Mouse (Mus musculus) MEL (cell line): ENCODE results near the gene Cdca4. TPM values are rescaled to one million over a fixed set of nuclear protein-coding genes. Genes with fewer than 3 reads are reported as not detected.

Experiments used
- DNase-seq: peaks from one replicate; pipeline ENCODE4 v3.0.0; 2011; ENCODE audit warnings: low read depth, low spot score
- H3K27ac ChIP-seq: 2 replicates; pipeline ENCODE4 v1.5.1; 2012; ENCODE audit warnings: low read depth, mild to moderate bottlenecking, control low read depth, low read length, moderate library complexity; ENCODE audit not compliant: control insufficient read depth
- H3K27me3 ChIP-seq, 2 experiments: fragments of 150-350 bp in 1 of 2; sonication (generic) in 1 of 2; 2 replicates each; pipeline ENCODE4 v1.6.1; 2012; ENCODE audit warnings: low read length in 2 of 2, mild to moderate bottlenecking in 2 of 2, improper control_type of control experiment in 1 of 2, moderate library complexity in 1 of 2; ENCODE audit not compliant: insufficient read depth in 2 of 2, control insufficient read depth in 1 of 2
- H3K36me3 ChIP-seq, 2 experiments: 2 replicates each; pipeline ENCODE4 v1.6.1; 2012 to 2014; ENCODE audit warnings: low read length in 2 of 2, improper control_type of control experiment in 1 of 2, inconsistent platforms in 1 of 2, mild to moderate bottlenecking in 1 of 2; ENCODE audit not compliant: insufficient read depth in 2 of 2, control insufficient read depth in 1 of 2
- H3K4me1 ChIP-seq, 2 experiments: fragments of 150-350 bp in 1 of 2; sonication (generic) in 1 of 2; 2 replicates each; pipeline ENCODE4 v1.6.1; 2012; ENCODE audit warnings: low read length in 2 of 2, improper control_type of control experiment in 1 of 2, mild to moderate bottlenecking in 1 of 2; ENCODE audit not compliant: insufficient read depth in 2 of 2, control insufficient read depth in 1 of 2
- H3K4me3 ChIP-seq, 2 experiments: fragments of 150-350 bp in 1 of 2; sonication (generic) in 1 of 2; 2 replicates each; pipeline ENCODE4 v1.5.1; 2012; ENCODE audit warnings: low read depth in 2 of 2, low read length in 2 of 2, mild to moderate bottlenecking in 2 of 2, moderate library complexity in 2 of 2, control low read depth in 1 of 2, improper control_type of control experiment in 1 of 2; ENCODE audit not compliant: control insufficient read depth in 1 of 2, insufficient read depth in 1 of 2
- H3K79me2 ChIP-seq: 2 replicates; pipeline ENCODE4 v1.6.1; 2012; ENCODE audit warnings: mild to moderate bottlenecking, low read length, moderate library complexity; ENCODE audit not compliant: control insufficient read depth, poor library complexity, insufficient read depth
- H3K9ac ChIP-seq: 2 replicates; pipeline ENCODE4 v1.6.1; 2012; ENCODE audit warnings: low read depth, mild to moderate bottlenecking, control low read depth, low read length, moderate library complexity; ENCODE audit not compliant: control insufficient read depth, poor library complexity, severe bottlenecking
- H3K9me3 ChIP-seq: fragments of 150-350 bp; sonication (generic); replicated peaks from 2 replicates; pipeline ENCODE4 v1.6.1; 2012; ENCODE audit warnings: mild to moderate bottlenecking, low read length, improper control_type of control experiment, moderate library complexity; ENCODE audit not compliant: insufficient read depth
- BHLHE40 ChIP-seq: IDR thresholded peaks from 2 replicates; pipeline ENCODE4 v1.6.1; 2012; ENCODE audit warnings: low read depth, mild to moderate bottlenecking, inconsistent platforms, low read length, improper control_type of control experiment, borderline replicate concordance
- CHD1 ChIP-seq: IDR thresholded peaks from 2 replicates; pipeline ENCODE4 v1.6.1; 2012; ENCODE audit warnings: low read depth, mild to moderate bottlenecking, inconsistent platforms, low read length, improper control_type of control experiment
- CHD2 ChIP-seq: IDR thresholded peaks from 2 replicates; pipeline ENCODE4 v1.6.1; 2011; ENCODE audit warnings: low read length, improper control_type of control experiment
- CTCF ChIP-seq, 3 experiments: IDR thresholded peaks in 2 of 3; conservative IDR thresholded peaks in 1 of 3; 2 replicates each; pipeline ENCODE4 v1.5.1; 2011 to 2012; ENCODE audit warnings: low read length in 3 of 3, low read depth in 2 of 3, mild to moderate bottlenecking in 2 of 3, improper control_type of control experiment in 1 of 3, inconsistent platforms in 1 of 3, mixed read lengths in 1 of 3, moderate library complexity in 1 of 3; ENCODE audit not compliant: control insufficient read depth in 1 of 3, insufficient read depth in 1 of 3, poor library complexity in 1 of 3, severe bottlenecking in 1 of 3
- E2F4 ChIP-seq: IDR thresholded peaks from 2 replicates; pipeline ENCODE4 v1.6.1; 2011; ENCODE audit warnings: low read depth, low read length, improper control_type of control experiment, borderline replicate concordance
- ELF1 ChIP-seq: IDR thresholded peaks from 2 replicates; pipeline ENCODE4 v1.6.1; 2014; ENCODE audit warnings: low read depth, mild to moderate bottlenecking, inconsistent platforms, low read length, improper control_type of control experiment, moderate library complexity
- EP300 ChIP-seq, 2 experiments: IDR thresholded peaks; 2 replicates each; pipeline ENCODE4 v1.6.1; 2011; ENCODE audit warnings: improper control_type of control experiment in 2 of 2, low read length in 2 of 2, low read depth in 1 of 2, mild to moderate bottlenecking in 1 of 2
- ETS1 ChIP-seq: IDR thresholded peaks from 2 replicates; pipeline ENCODE4 v1.6.1; 2012; ENCODE audit warnings: low read depth, mild to moderate bottlenecking, inconsistent platforms, low read length, improper control_type of control experiment, moderate library complexity
- GABPA ChIP-seq: IDR thresholded peaks from 2 replicates; pipeline ENCODE4 v1.6.1; 2012; ENCODE audit warnings: low read depth, mild to moderate bottlenecking, inconsistent platforms, low read length, improper control_type of control experiment, moderate library complexity
- GATA1 ChIP-seq: IDR thresholded peaks from 2 replicates; pipeline ENCODE4 v1.6.1; 2011; ENCODE audit warnings: low read depth, low read length, improper control_type of control experiment
- HCFC1 ChIP-seq: IDR thresholded peaks from 2 replicates; pipeline ENCODE4 v1.6.1; 2012; ENCODE audit warnings: low read depth, mild to moderate bottlenecking, inconsistent platforms, low read length, improper control_type of control experiment, moderate library complexity
- KAT2A ChIP-seq: conservative IDR thresholded peaks from 2 replicates; pipeline ENCODE4 v1.6.1; 2012; ENCODE audit warnings: low read depth, low read length, improper control_type of control experiment, inconsistent platforms
- MAFK ChIP-seq: IDR thresholded peaks from 2 replicates; pipeline ENCODE4 v1.6.1; 2011; ENCODE audit warnings: low read depth, mild to moderate bottlenecking, low read length, improper control_type of control experiment, borderline replicate concordance
- MAX ChIP-seq: IDR thresholded peaks from 2 replicates; pipeline ENCODE4 v1.6.1; 2011; ENCODE audit warnings: low read length, improper control_type of control experiment
- MAZ ChIP-seq: IDR thresholded peaks from 2 replicates; pipeline ENCODE4 v1.6.1; 2012; ENCODE audit warnings: low read depth, mild to moderate bottlenecking, inconsistent platforms, low read length, improper control_type of control experiment
- MEF2A ChIP-seq: IDR thresholded peaks from 2 replicates; pipeline ENCODE4 v1.6.1; 2014; ENCODE audit warnings: low read depth, mild to moderate bottlenecking, inconsistent platforms, low read length, improper control_type of control experiment; ENCODE audit not compliant: poor library complexity, insufficient replicate concordance, severe bottlenecking; ENCODE audit errors: extremely low read depth
- MXI1 ChIP-seq: IDR thresholded peaks from 2 replicates; pipeline ENCODE4 v1.6.1; 2011; ENCODE audit warnings: mild to moderate bottlenecking, low read depth, low read length, improper control_type of control experiment
- MYB ChIP-seq: IDR thresholded peaks from 2 replicates; pipeline ENCODE4 v1.6.1; 2011; ENCODE audit warnings: mild to moderate bottlenecking, low read depth, low read length, improper control_type of control experiment
- MYC ChIP-seq: IDR thresholded peaks from 2 replicates; pipeline ENCODE4 v1.6.1; 2011; ENCODE audit warnings: low read depth, mild to moderate bottlenecking, low read length, improper control_type of control experiment, moderate library complexity
- NRF1 ChIP-seq: IDR thresholded peaks from 2 replicates; pipeline ENCODE4 v1.6.1; 2014; ENCODE audit warnings: low read depth, mild to moderate bottlenecking, inconsistent platforms, low read length, improper control_type of control experiment, moderate library complexity; ENCODE audit not compliant: poor library complexity, insufficient read depth, severe bottlenecking
- POLR2A ChIP-seq, 2 experiments: IDR thresholded peaks; 2 replicates each; pipeline ENCODE4 v1.6.1; 2011 to 2012; ENCODE audit warnings: low read length in 2 of 2, mild to moderate bottlenecking in 2 of 2, control low read depth in 1 of 2, improper control_type of control experiment in 1 of 2, low read depth in 1 of 2, moderate library complexity in 1 of 2; ENCODE audit not compliant: control insufficient read depth in 1 of 2, insufficient read depth in 1 of 2, poor library complexity in 1 of 2
- POLR2AphosphoS2 ChIP-seq: IDR thresholded peaks from 2 replicates; pipeline ENCODE4 v1.6.1; 2011; ENCODE audit warnings: low read length, improper control_type of control experiment
- POLR2AphosphoS5 ChIP-seq: IDR thresholded peaks from 2 replicates; pipeline ENCODE4 v1.6.1; 2012; ENCODE audit warnings: low read depth, borderline replicate concordance, mild to moderate bottlenecking, inconsistent platforms, low read length, moderate library complexity, mixed read lengths
- RAD21 ChIP-seq: IDR thresholded peaks from 2 replicates; pipeline ENCODE4 v1.6.1; 2011; ENCODE audit warnings: mild to moderate bottlenecking, low read depth, low read length, improper control_type of control experiment
- SIN3A ChIP-seq: IDR thresholded peaks from 2 replicates; pipeline ENCODE4 v1.6.1; 2012; ENCODE audit warnings: low read length, improper control_type of control experiment, inconsistent platforms
- TCF12 ChIP-seq: IDR thresholded peaks from 2 replicates; pipeline ENCODE4 v1.6.1; 2014; ENCODE audit warnings: low read depth, mild to moderate bottlenecking, inconsistent platforms, low read length, improper control_type of control experiment, moderate library complexity
- UBTF ChIP-seq: IDR thresholded peaks from 2 replicates; pipeline ENCODE4 v1.6.1; 2012; ENCODE audit warnings: low read depth, mild to moderate bottlenecking, inconsistent platforms, low read length, improper control_type of control experiment, moderate library complexity, borderline replicate concordance; ENCODE audit not compliant: insufficient read depth
- USF1 ChIP-seq: IDR thresholded peaks from 2 replicates; pipeline ENCODE4 v1.6.1; 2014; ENCODE audit warnings: low read depth, mild to moderate bottlenecking, inconsistent platforms, low read length, improper control_type of control experiment, moderate library complexity
- USF2 ChIP-seq, 2 experiments: IDR thresholded peaks; 2 replicates each; pipeline ENCODE4 v1.6.1; 2011 to 2012; ENCODE audit warnings: improper control_type of control experiment in 2 of 2, low read length in 2 of 2, borderline replicate concordance in 1 of 2, inconsistent platforms in 1 of 2, low read depth in 1 of 2, mild to moderate bottlenecking in 1 of 2; ENCODE audit not compliant: insufficient read depth in 1 of 2
- ZC3H11A ChIP-seq: IDR thresholded peaks from 2 replicates; pipeline ENCODE4 v1.6.1; 2012; ENCODE audit warnings: low read depth, mild to moderate bottlenecking, inconsistent platforms, low read length, improper control_type of control experiment
- ZKSCAN1 ChIP-seq: IDR thresholded peaks from 2 replicates; pipeline ENCODE4 v1.6.1; 2012; ENCODE audit warnings: low read depth, mild to moderate bottlenecking, inconsistent platforms, low read length, improper control_type of control experiment, moderate library complexity
- ZMIZ1 ChIP-seq: IDR thresholded peaks from 2 replicates; pipeline ENCODE4 v1.6.1; 2012; ENCODE audit warnings: low read depth, mild to moderate bottlenecking, inconsistent platforms, low read length, improper control_type of control experiment, moderate library complexity
- ZNF384 ChIP-seq: IDR thresholded peaks from 2 replicates; pipeline ENCODE4 v1.6.1; 2012; ENCODE audit warnings: low read depth, mild to moderate bottlenecking, inconsistent platforms, low read length, improper control_type of control experiment
- polyA plus RNA-seq, 2 experiments: library from polyadenylated mRNA; stranded (reverse) in 1 of 2; unstranded in 1 of 2; fragments of >175 nt in 1 of 2; fragments of >200 nt in 1 of 2; gene quantifications; 2 replicates each; pipeline versions ENCODE4 v1.2.1 to v1.2.4; 2012; ENCODE audit warnings: low replicate concordance in 2 of 2, low read depth in 1 of 2; ENCODE audit not compliant: insufficient read length in 2 of 2, insufficient read depth in 1 of 2, missing spikeins in 1 of 2
- total RNA-seq: library from RNA; depleted of rRNA; stranded (reverse); fragments of 300-350 nt; gene quantifications from 2 replicates; pipeline ENCODE4 v1.2.3, GENCODE M21; 2012

The Cdca4 gene
- total and polyA plus RNA-seq, 3 experiments: 274 to 279 TPM; not detected in 1

- peaks cover 0 to 11% of the 10 kb centered on the region in 2 experiments; a peak in 3 of 4 replicates for H3K4me1 ChIP-seq
- no peak within 1 kb of the TSS for H3K27ac ChIP-seq
- TF ChIP-seq ZC3H11A: no peak; the same call in 1 of the 2 replicates
- TF ChIP-seq ZMIZ1: peak; percentile 90
- no peak for TF ChIP-seq POLR2AphosphoS5
- TF ChIP-seq ZKSCAN1: no peak
- peak in 1 of 2 experiments; percentile 93; a peak in 2 of 4 replicates for TF ChIP-seq POLR2A (IDR thresholded peaks at IDR 0.05; ENCODE audit: control insufficient read depth in 1 of 2, insufficient read depth in 1 of 2, low read depth in 1 of 2, low read length in 2 of 2, poor library complexity in 1 of 2)
- peak; percentile 99 for TF ChIP-seq MXI1
- no peak; the same call in 1 of the 2 replicates for TF ChIP-seq KAT2A
- peak; percentile 38; the same call in 1 of the 2 replicates for TF ChIP-seq NRF1
- no peak for TF ChIP-seq MAFK
- TF ChIP-seq MYC: peak; percentile 85
- peak; percentile 81 for TF ChIP-seq MAZ
- TF ChIP-seq HCFC1: peak; percentile 89
- peak; percentile 97 for TF ChIP-seq MAX
- peak in 1 of 3 experiments; percentile 39; a peak in 3 of 6 replicates for TF ChIP-seq CTCF (IDR thresholded peaks at IDR 0.05 in 2 of 3, conservative IDR thresholded peaks at IDR 0.05 in 1 of 3; ENCODE audit: control insufficient read depth in 1 of 3, insufficient read depth in 1 of 3, low read depth in 2 of 3, low read length in 3 of 3, poor library complexity in 1 of 3, severe bottlenecking in 1 of 3)
- TF ChIP-seq GABPA: no peak
- peak; percentile 84; the same call in 1 of the 2 replicates for TF ChIP-seq E2F4
- no peak; the same call in 1 of the 2 replicates for TF ChIP-seq RAD21
- no peak for TF ChIP-seq CHD2
- peak; percentile 56; the same call in 1 of the 2 replicates for TF ChIP-seq BHLHE40
- TF ChIP-seq ZNF384: no peak
- peak; percentile 14; the same call in 1 of the 2 replicates for TF ChIP-seq MYB
- TF ChIP-seq EP300 (IDR thresholded peaks at IDR 0.05; ENCODE audit: low read depth in 1 of 2, low read length in 2 of 2): no peak; a peak in 1 of 4 replicates
- TF ChIP-seq USF1: peak; percentile 52
- TF ChIP-seq TCF12: peak; percentile 72; the same call in 1 of the 2 replicates
- peak; percentile 59; the same call in 1 of the 2 replicates for TF ChIP-seq POLR2AphosphoS2
- peak; percentile 26; the same call in 1 of the 2 replicates for TF ChIP-seq MEF2A
- TF ChIP-seq ETS1: peak; percentile 67; the same call in 1 of the 2 replicates
- no peak; the same call in 1 of the 2 replicates for TF ChIP-seq UBTF
- peak; percentile 100 for TF ChIP-seq SIN3A
- TF ChIP-seq GATA1: no peak
- peak; percentile 96 for TF ChIP-seq ELF1
- TF ChIP-seq USF2 (IDR thresholded peaks at IDR 0.05; ENCODE audit: borderline replicate concordance in 1 of 2, insufficient read depth in 1 of 2, low read depth in 1 of 2, low read length in 2 of 2): no peak
- TF ChIP-seq CHD1: 0 out of 2 replicates have a peak, but pooled peaks have one; percentile 59
Measured at GRCm38 (mm10) chr12:112808587-112809364, 20.4 kb downstream of the Cdca4 start, which contains the start of gene Clba1. Clba1 (plus strand) TSS chr12:112808937.

More at GRCm38 (mm10) chr12:112808587-112809364, 20.4 kb downstream of the Cdca4 start, which contains the start of gene Clba1:
- peak; percentile 100 for DNase-seq
- H3K79me2 ChIP-seq: no peaks in the 10 kb centered on the region; the same call in 1 of the 2 replicates
- peaks cover 0 to 4% of the 10 kb centered on the region in 2 experiments; a peak in 1 of 4 replicates for H3K36me3 ChIP-seq
- peaks cover 2 to 16% of the 10 kb centered on the region in 2 experiments; a peak in 2 of 4 replicates for H3K27me3 ChIP-seq
- H3K9ac ChIP-seq: peak within 1 kb of the TSS; percentile 64
- H3K9me3 ChIP-seq: no peaks in the 10 kb centered on the region
- peak within 1 kb of the TSS; percentile 59 to 76 for H3K4me3 ChIP-seq
